Mouse (Mus musculus) mature B cell (primary cell): ENCODE data around the gene Rnf34.

Source experiments
- in situ Hi-C: fragments of 300-500 bp; cut with MboI; formaldehyde crosslinking; loops from 2 replicates; pipeline ENCODE4 v1.14.3; 2019

The Rnf34 gene

GRCm38 (mm10) chr5:122873573-122873972, 23.7 kb downstream of the Rnf34 start:
- in situ Hi-C loops, result no loop called here

- in situ Hi-C loops, result no loop called here
These were observed 24.5 kb downstream of the Rnf34 start for GRCm38 (mm10) chr5:122874359-122874758.

- in situ Hi-C loops, result no loop called here
These were observed 26.8 kb downstream of the Rnf34 start for GRCm38 (mm10) chr5:122876671-122877070.

- in situ Hi-C loops, result loop anchor here (5.0 kb wide), 1 partner anchor 63 kb away; no protein-coding TSS in a partner anchor
These were observed 30.6 kb downstream of the Rnf34 start for GRCm38 (mm10) chr5:122880241-122880980.

GRCm38 (mm10) chr5:122881313-122881712, 31.5 kb downstream of the Rnf34 start:
- in situ Hi-C loops, result loop anchor here (5.0 kb wide), 1 partner anchor 64 kb away; no protein-coding TSS in a partner anchor

GRCm38 (mm10) chr5:122882256-122883050, 32.6 kb downstream of the Rnf34 start:
- in situ Hi-C loops, result loop anchor here (5.0 kb wide), 1 partner anchor 65 kb away; no protein-coding TSS in a partner anchor

- in situ Hi-C loops, result loop anchor here (5.0 kb wide), 1 partner anchor 66 kb away; no protein-coding TSS in a partner anchor
These were observed 33.4 kb downstream of the Rnf34 start for GRCm38 (mm10) chr5:122883237-122883636.

GRCm38 (mm10) chr5:122883652-122884235, 33.9 kb downstream of the Rnf34 start:
- in situ Hi-C loops, result loop anchor here (5.0 kb wide), 1 partner anchor 66 kb away; no protein-coding TSS in a partner anchor

- in situ Hi-C loops, result loop anchor here (5.0 kb wide), 1 partner anchor 67 kb away; no protein-coding TSS in a partner anchor
These were observed 34.9 kb downstream of the Rnf34 start for GRCm38 (mm10) chr5:122884594-122885348.

- in situ Hi-C loops, result no loop called here
These were observed 37.2 kb downstream of the Rnf34 start for GRCm38 (mm10) chr5:122887033-122887432.

GRCm38 (mm10) chr5:122887926-122888611, 38.2 kb downstream of the Rnf34 start:
- in situ Hi-C loops, result no loop called here

GRCm38 (mm10) chr5:122888612-122889214, 38.9 kb downstream of the Rnf34 start:
- in situ Hi-C loops, result no loop called here

- in situ Hi-C loops, result no loop called here
These were observed 40.5 kb downstream of the Rnf34 start for GRCm38 (mm10) chr5:122890396-122890795.

- in situ Hi-C loops, result no loop called here
These were observed 43.4 kb downstream of the Rnf34 start for GRCm38 (mm10) chr5:122893270-122893669.

- in situ Hi-C loops, result no loop called here
These were observed 44.3 kb downstream of the Rnf34 start for GRCm38 (mm10) chr5:122894007-122894637.

- in situ Hi-C loops, result no loop called here
These were observed 45.0 kb downstream of the Rnf34 start for GRCm38 (mm10) chr5:122894821-122895220.

- in situ Hi-C loops, result no loop called here
These were observed 48.3 kb downstream of the Rnf34 start for GRCm38 (mm10) chr5:122898153-122898552.

GRCm38 (mm10) chr5:122898963-122899776, 49.3 kb downstream of the Rnf34 start:
- in situ Hi-C loops, result no loop called here
